Mouse (Mus musculus) hindbrain, postnatal 0 days (tissue): ENCODE data around the gene Fmnl2. TPM values are rescaled to one million over a fixed set of nuclear protein-coding genes. Genes with fewer than 3 reads are reported as not detected.

Source experiments
- ATAC-seq: fragments of 200-750 bp; cut with Nextera tagmentation; 2 replicates; pipeline ENCODE4 v1.8.0; 2017; ENCODE audit warnings: mild to moderate bottlenecking, moderate TSS enrichment, moderate library complexity
- DNase-seq: peaks from one replicate; pipeline ENCODE4 v3.0.0-alpha.2; 2015; ENCODE audit warnings: low spot score
- H3K27ac ChIP-seq: fragments of 300-500 bp; sonication (generic); 2 replicates; pipeline ENCODE4 v1.5.1; 2014; ENCODE audit warnings: mild to moderate bottlenecking
- H3K27me3 ChIP-seq: fragments of 300-500 bp; sonication (generic); 2 replicates; pipeline ENCODE4 v1.6.1; 2014; ENCODE audit warnings: low read length, mixed read lengths; ENCODE audit not compliant: insufficient read depth
- H3K36me3 ChIP-seq: fragments of 300-500 bp; sonication (generic); 2 replicates; pipeline ENCODE4 v1.6.1; 2014; ENCODE audit warnings: low read length, mixed read lengths; ENCODE audit not compliant: insufficient read depth
- H3K4me1 ChIP-seq: fragments of 300-500 bp; sonication (generic); 2 replicates; pipeline ENCODE4 v1.6.1; 2014; ENCODE audit warnings: antibody characterized with exemption, low read length, mixed read lengths; ENCODE audit not compliant: insufficient read depth
- H3K4me2 ChIP-seq: fragments of 300-500 bp; sonication (generic); 2 replicates; pipeline ENCODE4 v1.6.1; 2014; ENCODE audit warnings: low read depth, mild to moderate bottlenecking, low read length, moderate library complexity, mixed read lengths
- H3K4me3 ChIP-seq: fragments of 300-500 bp; sonication (generic); 2 replicates; pipeline ENCODE4 v1.5.1; 2014; ENCODE audit warnings: low read length
- H3K9ac ChIP-seq: fragments of 300-500 bp; sonication (generic); replicated peaks from 2 replicates; pipeline ENCODE4 v1.6.1; 2014; ENCODE audit warnings: mild to moderate bottlenecking, low read length, moderate library complexity, mixed read lengths
- H3K9me3 ChIP-seq: fragments of 300-500 bp; sonication (generic); 2 replicates; pipeline ENCODE4 v1.6.1; 2016; ENCODE audit warnings: low read length, mixed read lengths
- CTCF ChIP-seq: IDR thresholded peaks from 2 replicates; pipeline ENCODE4 v1.5.1; 2016; ENCODE audit warnings: antibody characterized with exemption, control low read depth, low read depth
- WGBS: fragments of 180-500 bp; shearing (Covaris S2); extraction: QIAGEN DNeasy Blood & Tissue Kit; methylation state at CpG from one replicate; pipeline ENCODE4 v1.1.7; 2014; 5-methylcytosine and 5-hydroxymethylcytosine counted together
- polyA plus RNA-seq: library from polyadenylated mRNA; unstranded; fragments of >200 nt; fragmentation: Nextera tagmentation; extraction: Ambion mirVana; gene quantifications from 2 replicates; pipeline ENCODE4 v1.2.1, GENCODE M21; 2015
- total RNA-seq: library from RNA; depleted of rRNA; stranded (reverse); fragments of >200 nt; gene quantifications from 2 replicates; pipeline ENCODE4 v1.2.3, GENCODE M21; 2014

The Fmnl2 gene
- total and polyA plus RNA-seq, 2 experiments from 2014 or later: 9.3 to 27.6 TPM

- no peaks in the 10 kb centered on the region for H3K36me3 ChIP-seq
- H3K4me2 ChIP-seq: no peak overlapping the region
- no peak for TF ChIP-seq CTCF
- no peak overlapping the region for H3K9ac ChIP-seq
- H3K27me3 ChIP-seq: no peaks in the 10 kb centered on the region
- no peak overlapping the region for H3K4me3 ChIP-seq
- no peak for ATAC-seq
- DNase-seq: no peak
- no peak overlapping the region for H3K27ac ChIP-seq
- no peaks in the 10 kb centered on the region for H3K9me3 ChIP-seq
- peaks cover 23% of the 10 kb centered on the region for H3K4me1 ChIP-seq
- 41% methylated on average over 7 of the region's 7 CpGs for WGBS
Observed at GRCm38 (mm10) chr2:52964386-52964928, 106.8 kb downstream of the Fmnl2 start.

- Histone ChIP-seq H3K9ac (no peak overlapping the region), H3K4me2 (no peak overlapping the region), H3K27ac (no peak overlapping the region), H3K4me3 (no peak overlapping the region), H3K4me1 (peaks cover 10% of the 10 kb centered on the region), H3K9me3 (no peaks in the 10 kb centered on the region), H3K36me3 (no peaks in the 10 kb centered on the region), H3K27me3 (no peaks in the 10 kb centered on the region)
- DNase-seq (no peak), ATAC-seq (no peak)
- WGBS: 74% methylated on average over 5 of the region's 5 CpGs
- TF ChIP-seq CTCF: no peak
Observed at GRCm38 (mm10) chr2:52966227-52966626, 108.6 kb downstream of the Fmnl2 start.

DNA sequence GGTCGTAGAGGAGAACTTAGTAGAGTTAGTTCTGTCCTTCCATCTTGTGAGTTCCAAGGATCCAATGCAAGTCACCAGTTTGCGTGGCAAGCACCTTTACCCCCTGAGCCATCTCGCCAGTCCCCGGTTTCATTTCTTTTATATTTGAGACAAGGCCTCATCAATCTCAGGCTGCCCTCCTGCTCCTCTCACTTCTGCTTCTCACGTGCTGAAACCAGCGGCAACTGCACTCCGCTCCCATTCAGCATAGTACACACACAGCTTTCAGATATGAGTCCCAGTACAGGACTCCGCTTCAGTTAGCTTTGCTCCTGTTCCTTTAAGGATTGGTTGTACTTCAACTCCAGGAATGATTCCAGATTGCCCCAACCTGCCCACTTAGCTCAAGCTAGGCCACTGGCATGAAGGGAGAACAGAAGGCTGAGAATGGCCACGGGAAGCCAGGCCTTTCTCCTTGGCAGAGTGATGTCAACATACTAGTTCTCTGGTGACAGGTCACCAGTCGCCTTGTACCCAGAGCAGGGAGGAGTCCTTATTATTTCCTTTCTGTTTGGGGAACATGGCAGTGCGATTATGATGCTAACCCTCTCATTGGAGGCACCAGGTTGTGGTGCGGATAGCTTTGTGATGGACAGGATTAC, 109.3 kb downstream of the Fmnl2 start:
- TF ChIP-seq CTCF: no peak

DNA sequence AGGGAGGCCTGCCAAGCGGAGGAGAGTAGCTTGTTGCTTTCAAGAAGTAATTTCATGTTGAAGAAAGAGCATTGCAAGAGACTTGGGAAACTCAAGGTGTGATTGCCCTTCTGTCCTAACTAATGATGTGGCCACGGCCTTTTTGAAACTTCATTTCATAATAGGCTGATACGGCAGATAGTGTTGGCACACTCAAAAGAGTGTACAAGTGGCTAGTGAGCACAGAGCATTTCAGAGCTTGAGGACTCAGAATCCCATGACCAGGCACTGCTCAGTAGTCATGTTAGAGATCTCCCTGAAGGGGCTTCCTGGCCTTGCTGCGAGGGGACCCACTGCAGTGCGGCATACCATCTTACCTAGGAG, 109.8 kb downstream of the Fmnl2 start:
- Histone ChIP-seq H3K9me3 (no peaks in the 10 kb centered on the region), H3K4me3 (no peak overlapping the region), H3K4me2 (no peak overlapping the region), H3K36me3 (no peaks in the 10 kb centered on the region), H3K27ac (no peak overlapping the region), H3K27me3 (no peaks in the 10 kb centered on the region), H3K9ac (no peak overlapping the region), H3K4me1 (peaks cover 10% of the 10 kb centered on the region)
- ATAC-seq (no peak), DNase-seq (no peak)
- no peak for TF ChIP-seq CTCF
- WGBS: 92% methylated on average over 5 of the region's 5 CpGs

More for the DNA sequence above, 109.3 kb downstream of the Fmnl2 start:
- Histone ChIP-seq H3K4me2 (no peak overlapping the region), H3K27ac (no peak overlapping the region), H3K9ac (no peak overlapping the region), H3K4me3 (no peak overlapping the region), H3K4me1 (peaks cover 10% of the 10 kb centered on the region), H3K9me3 (no peaks in the 10 kb centered on the region), H3K36me3 (no peaks in the 10 kb centered on the region), H3K27me3 (no peaks in the 10 kb centered on the region)
- 69% methylated on average over 12 of the region's 12 CpGs for WGBS
- ATAC-seq (peak; percentile 34; the same call in 1 of the 2 replicates), DNase-seq (no peak)

DNA sequence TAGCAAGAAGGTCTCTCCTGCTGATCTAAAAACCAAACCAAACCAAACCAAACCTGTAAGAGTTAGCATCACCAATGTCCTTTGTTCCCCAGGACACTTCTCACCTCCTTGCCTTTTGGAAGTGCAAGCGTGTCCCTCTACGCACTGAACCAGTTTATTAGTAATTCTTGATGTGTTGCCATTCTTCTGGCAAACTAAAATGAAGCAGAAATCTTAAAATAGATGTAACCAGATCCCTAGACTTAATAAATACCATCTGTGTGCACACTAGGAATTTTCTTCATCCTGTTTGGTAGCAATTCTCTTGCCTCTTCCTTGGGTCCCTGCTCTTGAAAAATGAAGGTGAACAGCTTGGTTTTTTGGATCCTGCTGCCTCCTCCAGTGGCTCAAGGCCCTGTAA, 111.2 kb downstream of the Fmnl2 start:
- H3K27ac ChIP-seq: no peak overlapping the region
- H3K27me3 ChIP-seq: no peaks in the 10 kb centered on the region
- H3K9ac ChIP-seq: no peak overlapping the region
- H3K36me3 ChIP-seq: no peaks in the 10 kb centered on the region
- ATAC-seq (no peak), DNase-seq (no peak)
- WGBS: 68% methylated on average over 2 of the region's 2 CpGs
- peaks cover 10% of the 10 kb centered on the region for H3K4me1 ChIP-seq
- no peak overlapping the region for H3K4me3 ChIP-seq
- no peak for TF ChIP-seq CTCF
- H3K4me2 ChIP-seq: no peak overlapping the region
- H3K9me3 ChIP-seq: no peaks in the 10 kb centered on the region

GRCm38 (mm10) chr2:52974056-52974455, 116.4 kb downstream of the Fmnl2 start:
- ATAC-seq (no peak), DNase-seq (no peak)
- H3K4me2 ChIP-seq: no peak overlapping the region
- H3K27me3 ChIP-seq: no peaks in the 10 kb centered on the region
- no peak overlapping the region for H3K4me3 ChIP-seq
- no peak overlapping the region for H3K9ac ChIP-seq
- no peaks in the 10 kb centered on the region for H3K9me3 ChIP-seq
- WGBS: 81% methylated on average over 6 of the region's 6 CpGs
- peaks cover 6% of the 10 kb centered on the region; the same call in 1 of the 2 replicates for H3K4me1 ChIP-seq
- no peaks in the 10 kb centered on the region for H3K36me3 ChIP-seq
- H3K27ac ChIP-seq: no peak overlapping the region
- no peak for TF ChIP-seq CTCF

GRCm38 (mm10) chr2:52974776-52975175, 117.1 kb downstream of the Fmnl2 start:
- no peak overlapping the region for H3K9ac ChIP-seq
- H3K4me3 ChIP-seq: no peak overlapping the region
- ATAC-seq (no peak), DNase-seq (no peak)
- peaks cover 6% of the 10 kb centered on the region; the same call in 1 of the 2 replicates for H3K4me1 ChIP-seq
- H3K27me3 ChIP-seq: no peaks in the 10 kb centered on the region
- H3K27ac ChIP-seq: no peak overlapping the region
- no peak overlapping the region for H3K4me2 ChIP-seq
- no peaks in the 10 kb centered on the region for H3K9me3 ChIP-seq
- TF ChIP-seq CTCF: no peak
- H3K36me3 ChIP-seq: no peaks in the 10 kb centered on the region
- 54% methylated on average over 1 of the region's 1 CpGs for WGBS
